Mouse (Mus musculus) adipocyte (in vitro differentiated cells): ENCODE data around the gene Pafah2.

Source experiments
- DNase-seq: peaks from one replicate; pipeline ENCODE4 v3.0.0-alpha.2; 2016; ENCODE audit warnings: low spot score

Pafah2 gene

GRCm38 (mm10) chr4:134423949-134424348 lies 27.8 kb downstream of the Pafah2 start:
- DNase-seq, result no peak

- no peak for DNase-seq
Measured at GRCm38 (mm10) chr4:134425088-134425487, 29.0 kb downstream of the Pafah2 start.

- no peak for DNase-seq
Measured at GRCm38 (mm10) chr4:134430381-134431004, 34.4 kb downstream of the Pafah2 start.

GRCm38 (mm10) chr4:134432686-134433360 lies 36.7 kb downstream of the Pafah2 start:
- no peak for DNase-seq

GRCm38 (mm10) chr4:134436185-134436584 lies 40.1 kb downstream of the Pafah2 start:
- no peak for DNase-seq

GRCm38 (mm10) chr4:134436659-134437058 lies 40.5 kb downstream of the Pafah2 start:
- no peak for DNase-seq

- no peak for DNase-seq
Measured at GRCm38 (mm10) chr4:134439119-134439518, 43.0 kb downstream of the Pafah2 start.

- no peak for DNase-seq
Measured at GRCm38 (mm10) chr4:134439919-134440318, 43.8 kb downstream of the Pafah2 start.

GRCm38 (mm10) chr4:134442216-134442615 lies 46.1 kb downstream of the Pafah2 start:
- no peak for DNase-seq

GRCm38 (mm10) chr4:134443589-134443988 lies 47.5 kb downstream of the Pafah2 start:
- DNase-seq, result peak; percentile 78

- no peak for DNase-seq
Measured at GRCm38 (mm10) chr4:134444949-134445348, 48.8 kb downstream of the Pafah2 start.

GRCm38 (mm10) chr4:134445489-134445888 lies 49.4 kb downstream of the Pafah2 start:
- no peak for DNase-seq

GRCm38 (mm10) chr4:134447966-134448365 lies 51.8 kb downstream of the Pafah2 start:
- DNase-seq, result no peak

GRCm38 (mm10) chr4:134449595-134450391 lies 53.7 kb downstream of the Pafah2 start:
- DNase-seq, result no peak

- no peak for DNase-seq
Measured at GRCm38 (mm10) chr4:134450392-134451195, 54.5 kb downstream of the Pafah2 start.

GRCm38 (mm10) chr4:134451484-134451883 lies 55.4 kb downstream of the Pafah2 start:
- no peak for DNase-seq

- no peak for DNase-seq
Measured at GRCm38 (mm10) chr4:134453619-134454400, 57.7 kb downstream of the Pafah2 start.

GRCm38 (mm10) chr4:134455310-134455709 lies 59.2 kb downstream of the Pafah2 start:
- no peak for DNase-seq

- no peak for DNase-seq
Measured at GRCm38 (mm10) chr4:134457130-134457825, 61.2 kb downstream of the Pafah2 start.

GRCm38 (mm10) chr4:134458856-134459255 lies 62.7 kb downstream of the Pafah2 start:
- DNase-seq, result peak; percentile 36

- no peak for DNase-seq
Measured at GRCm38 (mm10) chr4:134460277-134460676, 64.2 kb downstream of the Pafah2 start.
